Mouse (Mus musculus): ENCODE data around the gene Csf2ra.
"Not testable (repeated sequence)": the region's sequence is repeated elsewhere in the genome, so short reads cannot be mapped to it uniquely, and the experiment has no call there.

Csf2ra gene

GRCm38 (mm10) chr19:61224678-61225525, 3.3 kb downstream of the Csf2ra start:
- peak; percentile 10 for DNase-seq

GRCm38 (mm10) chr19:61223706-61224328, 4.4 kb downstream of the Csf2ra start:
- DNase-seq = peak; percentile 9

- DNase-seq = not testable (repeated sequence)
These were observed 20.7 kb downstream of the Csf2ra start for GRCm38 (mm10) chr19:61207506-61207905.

GRCm38 (mm10) chr19:61199836-61200235, 28.4 kb downstream of the Csf2ra start:
- peak; percentile 26 for DNase-seq

GRCm38 (mm10) chr19:61199316-61199715, 28.9 kb downstream of the Csf2ra start:
- peak; percentile 90 for DNase-seq

GRCm38 (mm10) chr19:61183590-61183989, 44.6 kb downstream of the Csf2ra start, which contains the start of gene Gm6020:
Gene Gm6020, plus strand, starts transcription at chr19:61183890.
- not testable (repeated sequence) for DNase-seq

- peak; percentile 8 for DNase-seq
These were observed 52.4 kb downstream of the Csf2ra start, which contains the start of gene Gm7102 for GRCm38 (mm10) chr19:61175756-61176324. Gene Gm7102, minus strand, starts transcription at chr19:61176309.
